Mouse (Mus musculus): ENCODE results near the gene Sppl2b.

Gene Sppl2b

GRCm38 (mm10) chr10:80900318-80901247 lies 45.5 kb downstream of the Sppl2b start, which contains the start of gene Timm13:
Gene Timm13, minus strand, starts transcription at chr10:80900969.
- peak; percentile 91 to 96 for DNase-seq

GRCm38 (mm10) chr10:80901409-80902272 lies 46.6 kb downstream of the Sppl2b start:
- peak in 1 of 2 experiments; percentile 19 for DNase-seq

- no peak for DNase-seq
These were observed 47.3 kb downstream of the Sppl2b start for GRCm38 (mm10) chr10:80902273-80902940.

- no peak for DNase-seq
These were observed 48.2 kb downstream of the Sppl2b start for GRCm38 (mm10) chr10:80903282-80903681.

- no peak for DNase-seq
These were observed 49.1 kb downstream of the Sppl2b start for GRCm38 (mm10) chr10:80904004-80904693.

GRCm38 (mm10) chr10:80904709-80905108 lies 49.6 kb downstream of the Sppl2b start:
- no peak for DNase-seq

GRCm38 (mm10) chr10:80909375-80910162 lies 54.5 kb downstream of the Sppl2b start:
- no peak for DNase-seq

- no peak for DNase-seq
These were observed 56.3 kb downstream of the Sppl2b start for GRCm38 (mm10) chr10:80911354-80911753.

- no peak for DNase-seq
These were observed 56.8 kb downstream of the Sppl2b start for GRCm38 (mm10) chr10:80911891-80912290.

- no peak for DNase-seq
These were observed 58.4 kb downstream of the Sppl2b start for GRCm38 (mm10) chr10:80913364-80914011.

- no peak for DNase-seq
These were observed 59.2 kb downstream of the Sppl2b start for GRCm38 (mm10) chr10:80914253-80914656.

GRCm38 (mm10) chr10:80915260-80915659 lies 60.2 kb downstream of the Sppl2b start:
- DNase-seq: no peak

GRCm38 (mm10) chr10:80915736-80916135 lies 60.7 kb downstream of the Sppl2b start:
- no peak for DNase-seq

GRCm38 (mm10) chr10:80917336-80917778 lies 62.3 kb downstream of the Sppl2b start:
- DNase-seq: no peak

GRCm38 (mm10) chr10:80917779-80918434 lies 62.8 kb downstream of the Sppl2b start, which contains the start of gene Lmnb2:
Gene Lmnb2, minus strand, starts transcription at chr10:80918245.
- peak; percentile 36 to 60 for DNase-seq

Data from spleen, adult 18-20 months (tissue).